Mouse (Mus musculus) liver, embryonic 14.5 days (tissue): ENCODE data around the gene Otogl. TPM values are rescaled to one million over a fixed set of nuclear protein-coding genes. Genes with fewer than 3 reads are reported as not detected.

ENCODE experiments used
- ATAC-seq: fragments of 200-750 bp; cut with Nextera tagmentation; 2 replicates; pipeline ENCODE4 v1.8.0; 2017; ENCODE audit warnings: moderate number of reproducible peaks, mild to moderate bottlenecking, moderate library complexity; ENCODE audit not compliant: insufficient read depth
- DNase-seq, 3 experiments: peaks; one replicate each; pipeline ENCODE4 v3.0.0-alpha.2; 2012 to 2013; ENCODE audit warnings: low read depth in 3 of 3, low spot score in 3 of 3
- H3K27ac ChIP-seq: fragments of 300-500 bp; sonication (generic); 2 replicates; pipeline ENCODE4 v1.5.1; 2014; ENCODE audit warnings: moderate library complexity, mild to moderate bottlenecking, control low read depth, inconsistent platforms
- H3K27me3 ChIP-seq: fragments of 300-500 bp; sonication (generic); 2 replicates; pipeline ENCODE4 v1.6.1; 2014; ENCODE audit warnings: mild to moderate bottlenecking, low read length, moderate library complexity; ENCODE audit not compliant: control insufficient read depth, insufficient read depth
- H3K36me3 ChIP-seq: fragments of 300-500 bp; sonication (generic); replicated peaks from 2 replicates; pipeline ENCODE4 v1.6.1; 2014; ENCODE audit warnings: low read depth; ENCODE audit not compliant: control insufficient read depth, insufficient read depth
- H3K4me1 ChIP-seq, 2 experiments: fragments of 200-500 bp in 1 of 2; fragments of 300-500 bp in 1 of 2; sonication (generic) in 1 of 2; replicated peaks; 2 replicates each; pipeline ENCODE4 v1.6.1; 2012 to 2014; ENCODE audit warnings: antibody characterized with exemption in 1 of 2, inconsistent platforms in 1 of 2, low read length in 1 of 2; ENCODE audit not compliant: control insufficient read depth in 2 of 2, insufficient read depth in 2 of 2
- H3K4me2 ChIP-seq: fragments of 300-500 bp; sonication (generic); 2 replicates; pipeline ENCODE4 v1.6.1; 2014; ENCODE audit warnings: low read depth, mild to moderate bottlenecking, control low read depth, moderate library complexity
- H3K4me3 ChIP-seq, 2 experiments: fragments of 200-500 bp in 1 of 2; fragments of 300-500 bp in 1 of 2; sonication (generic) in 1 of 2; 2 replicates each; pipeline ENCODE4 v1.5.1; 2012 to 2014; ENCODE audit warnings: low read depth in 2 of 2, low read length in 2 of 2, mild to moderate bottlenecking in 2 of 2, control low read depth in 1 of 2, inconsistent platforms in 1 of 2, moderate library complexity in 1 of 2; ENCODE audit not compliant: insufficient read depth in 1 of 2
- H3K9ac ChIP-seq: fragments of 300-500 bp; sonication (generic); replicated peaks from 2 replicates; pipeline ENCODE4 v1.6.1; 2014; ENCODE audit warnings: mild to moderate bottlenecking, control low read depth, moderate library complexity
- H3K9me3 ChIP-seq: fragments of 300-500 bp; sonication (generic); 2 replicates; pipeline ENCODE4 v1.6.1; 2016; ENCODE audit warnings: low read length, mixed read lengths; ENCODE audit not compliant: control insufficient read depth
- CTCF ChIP-seq: IDR thresholded peaks from 2 replicates; pipeline ENCODE4 v1.5.1; 2016; ENCODE audit warnings: antibody characterized with exemption, low read depth, control low read depth
- EP300 ChIP-seq: IDR thresholded peaks from 2 replicates; pipeline ENCODE4 v1.6.1; 2016; ENCODE audit warnings: antibody characterized with exemption, low read depth
- WGBS: fragments of 180-500 bp; shearing (Covaris S2); extraction: QIAGEN DNeasy Blood & Tissue Kit; methylation state at CpG from one replicate; pipeline ENCODE4 v1.1.7; 2014; ENCODE audit not compliant: insufficient replicate concordance; 5-methylcytosine and 5-hydroxymethylcytosine counted together
- polyA plus RNA-seq, 2 experiments: library from polyadenylated mRNA; depleted of rRNA in 1 of 2; stranded (reverse) in 1 of 2; unstranded in 1 of 2; fragments of >200 nt; fragmentation: Nextera tagmentation in 1 of 2; extraction: Ambion mirVana in 1 of 2; gene quantifications; 2 replicates each; pipeline versions ENCODE4 v1.2.1 to v1.2.3; 2012 to 2014

Gene Otogl
- polyA plus RNA-seq, 2 experiments, result 0.01 TPM; not detected in 1

DNA sequence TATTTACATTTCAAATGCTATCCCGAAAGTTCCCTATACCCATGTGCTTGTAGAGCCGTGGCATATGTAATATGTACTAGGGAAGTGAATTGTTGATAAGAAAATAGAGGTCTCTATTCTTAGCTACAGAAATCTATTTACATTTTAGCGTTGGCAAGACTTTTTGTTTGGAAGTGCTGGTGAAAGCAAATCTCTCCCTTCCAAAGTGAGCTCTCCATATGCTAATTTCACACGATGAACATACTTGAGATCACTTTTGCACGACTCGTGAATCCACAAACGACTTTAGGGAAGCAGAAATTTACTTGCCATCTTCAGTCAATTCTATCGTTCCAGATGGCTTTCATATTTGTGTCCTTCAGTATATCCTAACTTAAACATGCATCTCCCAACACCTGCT, 36.7 kb upstream of the Otogl start:
- H3K4me2 ChIP-seq, result no peak overlapping the region
- H3K36me3 ChIP-seq, result no peaks in the 10 kb centered on the region
- H3K4me3 ChIP-seq, result no peak overlapping the region
- no peak overlapping the region for H3K27ac ChIP-seq
- H3K9me3 ChIP-seq, result no peaks in the 10 kb centered on the region
- H3K4me1 ChIP-seq, result 0 out of 4 replicates have a peak, but pooled peaks cover 0 to 2% of the 10 kb centered on the region in 2 experiments
- no peaks in the 10 kb centered on the region for H3K27me3 ChIP-seq
- DNase-seq (no peak), ATAC-seq (no peak)
- H3K9ac ChIP-seq, result no peak overlapping the region
- 45% methylated on average over 8 of the region's 8 CpGs for WGBS
- TF ChIP-seq EP300 (no peak), CTCF (no peak)

DNA sequence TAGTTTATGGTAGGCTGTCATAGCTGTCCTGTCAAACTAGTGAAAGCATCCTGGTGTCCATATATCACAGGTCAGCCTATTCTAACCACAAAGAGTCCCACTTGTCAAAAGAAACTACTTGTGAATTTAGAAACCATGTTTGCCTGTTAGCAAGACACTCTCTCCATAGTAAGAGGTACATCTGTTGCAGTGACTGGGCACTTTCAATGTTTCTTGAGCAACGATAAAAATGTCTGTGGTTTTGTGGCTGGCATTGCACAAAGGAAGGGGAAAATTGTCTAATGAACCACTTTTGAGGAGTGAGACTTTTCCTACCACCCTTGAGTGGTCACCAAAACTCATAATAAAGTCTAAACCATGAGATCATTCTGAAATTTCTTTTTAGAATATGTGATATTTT, 36.1 kb upstream of the Otogl start:
- H3K27ac ChIP-seq, result no peak overlapping the region
- H3K27me3 ChIP-seq, result no peaks in the 10 kb centered on the region
- H3K9ac ChIP-seq, result no peak overlapping the region
- TF ChIP-seq EP300 (no peak), CTCF (no peak)
- DNase-seq (no peak), ATAC-seq (peak; percentile 21; the same call in 1 of the 2 replicates)
- H3K4me3 ChIP-seq, result no peak overlapping the region
- WGBS, result 15% methylated on average over 1 of the region's 1 CpGs
- H3K36me3 ChIP-seq, result no peaks in the 10 kb centered on the region
- no peak overlapping the region for H3K4me2 ChIP-seq
- H3K4me1 ChIP-seq, result 0 out of 4 replicates have a peak, but pooled peaks cover 0 to 2% of the 10 kb centered on the region in 2 experiments
- H3K9me3 ChIP-seq, result no peaks in the 10 kb centered on the region

DNA sequence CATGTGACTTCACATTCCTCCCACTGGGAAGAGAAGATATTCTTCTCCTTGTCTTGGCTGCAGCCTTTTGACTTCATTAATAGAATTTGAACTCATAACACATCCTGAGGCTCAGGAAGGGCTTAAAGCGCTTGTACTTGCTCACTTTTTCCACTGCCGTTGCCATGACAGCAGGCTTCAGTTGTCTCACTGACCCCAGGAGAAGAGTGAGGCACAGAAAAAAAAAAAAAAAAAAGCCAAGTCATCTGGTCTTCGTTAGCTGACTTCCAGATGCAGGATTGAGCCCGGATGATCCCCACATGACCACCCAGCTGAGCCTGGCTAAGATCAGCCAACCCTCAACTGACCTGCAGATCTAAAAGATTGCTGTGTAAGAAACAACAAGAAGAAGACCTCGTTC, 34.4 kb upstream of the Otogl start:
- no peaks in the 10 kb centered on the region for H3K27me3 ChIP-seq
- DNase-seq (no peak), ATAC-seq (no peak)
- H3K9me3 ChIP-seq, result no peaks in the 10 kb centered on the region
- 32% methylated on average over 5 of the region's 5 CpGs for WGBS
- no peak overlapping the region for H3K4me2 ChIP-seq
- H3K27ac ChIP-seq, result no peak overlapping the region
- H3K4me3 ChIP-seq, result no peak overlapping the region
- H3K36me3 ChIP-seq, result no peaks in the 10 kb centered on the region
- TF ChIP-seq CTCF (no peak), EP300 (no peak)
- no peak overlapping the region for H3K9ac ChIP-seq
- H3K4me1 ChIP-seq, result 0 out of 4 replicates have a peak, but pooled peaks cover 0 to 2% of the 10 kb centered on the region in 2 experiments

DNA sequence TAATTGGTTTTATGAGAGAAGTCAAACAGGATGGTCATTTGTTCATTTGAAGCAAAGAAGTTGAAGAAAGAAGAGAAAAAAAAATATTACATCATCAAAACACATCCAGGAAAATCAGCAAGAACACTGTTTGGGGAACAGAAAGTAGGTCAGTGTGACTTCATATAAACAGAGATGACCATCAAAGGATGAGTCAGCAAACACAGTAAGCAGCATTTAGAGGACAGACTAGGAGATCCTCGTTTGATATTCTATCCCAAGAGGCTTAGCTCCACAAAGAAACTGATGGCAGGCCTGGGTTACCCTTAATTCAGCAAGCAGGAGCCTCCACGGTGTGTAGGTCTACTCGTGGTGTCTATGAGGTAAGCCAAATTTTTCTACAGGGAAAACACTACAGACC, 31.9 kb upstream of the Otogl start:
- ATAC-seq (no peak), DNase-seq (no peak)
- TF ChIP-seq EP300, result no peak
- TF ChIP-seq CTCF, result no peak
- no peaks in the 10 kb centered on the region for H3K27me3 ChIP-seq
- no peak overlapping the region for H3K27ac ChIP-seq
- H3K4me3 ChIP-seq, result no peak overlapping the region
- WGBS, result 54% methylated on average over 3 of the region's 3 CpGs
- no peak overlapping the region for H3K9ac ChIP-seq
- H3K9me3 ChIP-seq, result no peaks in the 10 kb centered on the region
- H3K36me3 ChIP-seq, result no peaks in the 10 kb centered on the region
- 0 out of 4 replicates have a peak, but pooled peaks cover 0 to 2% of the 10 kb centered on the region in 2 experiments for H3K4me1 ChIP-seq
- no peak overlapping the region for H3K4me2 ChIP-seq

DNA sequence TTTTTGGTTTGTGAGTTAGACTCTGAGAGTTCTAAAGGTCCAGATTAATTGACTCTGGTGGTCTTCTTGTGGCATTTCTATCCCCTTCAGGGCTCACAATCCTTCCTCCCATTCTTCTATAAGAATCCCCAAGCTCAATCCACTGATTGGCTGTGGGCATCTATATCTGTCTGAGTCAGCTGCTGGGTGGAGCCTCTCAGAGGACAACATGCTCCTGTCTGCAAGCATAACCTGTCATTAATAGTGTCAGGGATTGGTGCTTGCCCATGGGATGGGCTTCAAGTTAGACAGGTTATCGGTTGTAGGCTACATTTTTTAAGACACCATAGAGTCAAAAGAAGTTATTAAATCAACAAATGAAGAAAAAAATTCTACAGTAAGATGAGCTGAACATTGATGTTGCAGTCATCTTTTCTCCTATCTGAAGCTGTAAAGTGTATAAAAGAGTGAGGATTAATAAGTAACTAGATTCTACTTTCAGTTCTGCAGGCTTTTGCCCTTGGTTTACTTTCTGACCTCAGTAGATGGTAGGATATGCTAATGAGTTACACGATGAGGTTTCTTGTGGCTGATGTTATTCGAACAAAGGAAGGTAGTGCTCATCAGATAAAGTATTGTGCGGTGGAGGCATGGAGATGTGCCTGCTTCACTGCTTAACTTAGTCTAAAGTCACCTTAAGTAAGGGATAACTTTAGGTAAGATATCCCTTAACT, 29.4 kb upstream of the Otogl start:
- no peaks in the 10 kb centered on the region for H3K9me3 ChIP-seq
- H3K4me2 ChIP-seq, result no peak overlapping the region
- H3K4me3 ChIP-seq, result no peak overlapping the region
- no peak overlapping the region for H3K27ac ChIP-seq
- TF ChIP-seq CTCF (no peak), EP300 (no peak)
- no peaks in the 10 kb centered on the region for H3K27me3 ChIP-seq
- no peaks in the 10 kb centered on the region for H3K36me3 ChIP-seq
- ATAC-seq (no peak), DNase-seq (no peak)
- H3K4me1 ChIP-seq, result no peaks in the 10 kb centered on the region
- 38% methylated on average over 4 of the region's 4 CpGs for WGBS
- no peak overlapping the region for H3K9ac ChIP-seq
